Mouse (Mus musculus): ENCODE data around the gene Gm28308.

DNA sequence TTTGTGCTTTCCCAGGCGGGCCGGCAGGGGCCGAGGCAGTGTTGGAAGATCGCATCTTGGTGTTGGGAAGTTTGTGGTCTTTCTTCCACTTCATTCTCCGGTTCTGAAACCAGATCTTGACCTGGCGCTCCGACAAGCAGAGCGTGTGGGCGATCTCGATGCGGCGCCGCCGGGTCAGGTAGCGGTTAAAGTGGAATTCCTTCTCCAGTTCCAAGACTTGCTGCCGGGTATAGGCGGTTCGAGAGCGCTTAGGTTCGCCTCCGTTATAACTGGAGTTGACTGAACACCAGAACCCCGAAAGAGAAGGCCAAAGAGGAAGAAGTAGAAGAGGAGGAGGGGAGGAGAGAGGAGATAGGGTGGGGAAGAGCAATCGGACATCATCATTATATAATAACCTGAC is 22.7 kb downstream of the Gm28308 start:
- TF ChIP-seq POLR2A (IDR thresholded peaks at IDR 0.05; ENCODE audit: control insufficient read depth in 1 of 2, insufficient read depth in 1 of 2, low read depth in 1 of 2, low read length in 2 of 2, poor library complexity in 1 of 2), result no peak
- no peak for TF ChIP-seq POLR2AphosphoS5 (IDR thresholded peaks at IDR 0.05; ENCODE audit: borderline replicate concordance, low read depth, low read length)
- no peak for TF ChIP-seq TBP (IDR thresholded peaks at IDR 0.05; ENCODE audit: low read depth, low read length)
